Mouse (Mus musculus) liver, embryonic 12.5 days (tissue): ENCODE data around the gene Zfp13. TPM values are rescaled to one million over a fixed set of nuclear protein-coding genes. Genes with fewer than 3 reads are reported as not detected.

Experiments
- ATAC-seq: fragments of 200-750 bp; cut with Nextera tagmentation; 2 replicates; pipeline ENCODE4 v1.8.0; 2017; ENCODE audit warnings: moderate number of reproducible peaks, mild to moderate bottlenecking, moderate library complexity
- H3K27ac ChIP-seq: fragments of 300-500 bp; sonication (generic); 2 replicates; pipeline ENCODE4 v1.5.1; 2016; ENCODE audit warnings: mild to moderate bottlenecking
- H3K27me3 ChIP-seq: fragments of 300-500 bp; sonication (generic); replicated peaks from 2 replicates; pipeline ENCODE4 v1.6.1; 2016; ENCODE audit warnings: mild to moderate bottlenecking, moderate library complexity
- H3K36me3 ChIP-seq: fragments of 300-500 bp; sonication (generic); 2 replicates; pipeline ENCODE4 v1.6.1; 2016; ENCODE audit warnings: mild to moderate bottlenecking, moderate library complexity
- H3K4me1 ChIP-seq: fragments of 300-500 bp; sonication (generic); 2 replicates; pipeline ENCODE4 v1.6.1; 2016
- H3K4me2 ChIP-seq: fragments of 300-500 bp; sonication (generic); 2 replicates; pipeline ENCODE4 v1.6.1; 2016; ENCODE audit warnings: mild to moderate bottlenecking, moderate library complexity
- H3K4me3 ChIP-seq: fragments of 300-500 bp; sonication (generic); 2 replicates; pipeline ENCODE4 v1.5.1; 2016; ENCODE audit warnings: mild to moderate bottlenecking, moderate library complexity
- H3K9ac ChIP-seq: fragments of 300-500 bp; sonication (generic); 2 replicates; pipeline ENCODE4 v1.6.1; 2016; ENCODE audit warnings: mild to moderate bottlenecking, moderate library complexity
- H3K9me3 ChIP-seq: fragments of 300-500 bp; sonication (generic); replicated peaks from 2 replicates; pipeline ENCODE4 v1.6.1; 2016; ENCODE audit warnings: mild to moderate bottlenecking, moderate library complexity
- WGBS: fragments of 180-500 bp; shearing (Covaris S2); methylation state at CpG from one replicate; pipeline ENCODE4 v1.1.7; 2016; ENCODE audit not compliant: insufficient replicate concordance; 5-methylcytosine and 5-hydroxymethylcytosine counted together
- polyA plus RNA-seq: library from polyadenylated mRNA; unstranded; fragments of >200 nt; fragmentation: Nextera tagmentation; extraction: Ambion mirVana; gene quantifications from 2 replicates; pipeline ENCODE4 v1.2.1, GENCODE M21; 2016

Zfp13 gene
- polyA plus RNA-seq, 1 experiment from 2014 or later, result 2.9 TPM

GRCm38 (mm10) chr17:23584786-23585185 is 14.5 kb downstream of the Zfp13 start:
- H3K9me3 ChIP-seq, result no peaks in the 10 kb centered on the region
- no peak overlapping the region for H3K9ac ChIP-seq
- no peak for ATAC-seq
- WGBS, result 66% methylated on average over 8 of the region's 8 CpGs
- peaks cover 21% of the 10 kb centered on the region for H3K27me3 ChIP-seq
- H3K4me1 ChIP-seq, result peaks cover 20% of the 10 kb centered on the region
- no peak overlapping the region for H3K4me3 ChIP-seq
- H3K27ac ChIP-seq, result no peak overlapping the region
- H3K4me2 ChIP-seq, result peak overlapping the region; percentile 62
- H3K36me3 ChIP-seq, result 0 out of 2 replicates have a peak, but pooled peaks cover 17% of the 10 kb centered on the region

DNA sequence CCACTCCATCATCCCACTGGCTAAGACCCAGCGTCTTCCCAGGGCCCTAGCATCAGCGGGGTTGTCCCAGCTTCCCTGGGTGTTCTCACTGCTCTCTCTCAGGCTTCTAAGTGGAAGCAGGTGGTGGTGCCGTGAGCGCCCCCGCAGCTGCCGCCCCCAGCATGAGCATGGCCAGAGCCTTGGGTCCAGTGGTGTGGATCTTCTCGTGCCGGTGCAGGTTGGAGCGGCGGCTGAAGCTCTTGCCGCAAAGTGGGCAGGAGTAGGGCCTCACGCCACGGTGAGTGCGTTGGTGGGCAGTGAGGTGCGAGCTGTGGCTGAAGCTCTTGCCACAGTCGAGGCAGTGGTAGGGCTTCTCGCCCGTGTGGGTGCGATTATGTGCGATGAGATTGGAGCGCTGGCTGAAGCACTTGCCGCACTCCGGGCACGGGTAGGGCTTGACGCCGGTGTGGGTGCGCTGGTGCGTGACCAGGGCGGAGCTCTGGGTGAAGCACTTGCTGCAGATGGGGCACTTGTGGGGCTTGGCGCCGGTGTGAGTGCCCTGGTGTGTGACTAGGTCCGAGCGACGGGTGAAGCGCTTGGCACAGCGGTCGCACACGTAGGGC is 23.2 kb downstream of the Zfp13 start:
- Histone ChIP-seq H3K9me3 (no peaks in the 10 kb centered on the region), H3K36me3 (peaks cover 39% of the 10 kb centered on the region), H3K4me2 (no peak overlapping the region), H3K27ac (no peak overlapping the region), H3K27me3 (no peaks in the 10 kb centered on the region), H3K9ac (no peak overlapping the region), H3K4me1 (no peaks in the 10 kb centered on the region), H3K4me3 (no peak overlapping the region)
- ATAC-seq, result peak; percentile 11; the same call in 1 of the 2 replicates
- 87% methylated on average over 38 of the region's 38 CpGs for WGBS

GRCm38 (mm10) chr17:23574130-23574529 is 25.2 kb downstream of the Zfp13 start:
- no peak for ATAC-seq
- Histone ChIP-seq H3K27ac (no peak overlapping the region), H3K4me3 (no peak overlapping the region), H3K4me1 (no peaks in the 10 kb centered on the region), H3K4me2 (no peak overlapping the region), H3K27me3 (no peaks in the 10 kb centered on the region), H3K36me3 (peaks cover 21% of the 10 kb centered on the region), H3K9ac (no peak overlapping the region), H3K9me3 (no peaks in the 10 kb centered on the region)
- WGBS, result 74% methylated on average over 8 of the region's 8 CpGs

DNA sequence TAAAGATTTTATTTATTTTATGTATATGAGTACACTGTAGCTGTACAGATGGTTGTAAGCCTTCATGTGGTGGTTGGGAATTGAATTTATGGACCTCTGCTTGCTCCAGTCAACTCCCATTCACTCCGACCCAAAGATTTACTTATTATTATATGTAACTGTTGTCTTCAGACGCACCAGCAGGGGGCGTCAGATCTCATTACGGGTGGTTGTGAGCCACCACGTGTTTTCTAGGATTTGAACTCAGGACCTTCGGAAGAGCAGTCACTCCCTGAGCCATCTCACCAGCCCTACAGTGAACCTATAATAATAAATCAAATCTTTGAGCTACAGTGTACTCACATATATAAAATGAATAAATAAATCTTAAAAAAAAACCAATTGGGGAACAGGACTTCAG is 27.2 kb downstream of the Zfp13 start:
- WGBS, result 64% methylated on average over 6 of the region's 6 CpGs
- H3K9me3 ChIP-seq, result no peaks in the 10 kb centered on the region
- no peak overlapping the region for H3K4me2 ChIP-seq
- H3K27me3 ChIP-seq, result no peaks in the 10 kb centered on the region
- ATAC-seq, result no peak
- no peak overlapping the region for H3K4me3 ChIP-seq
- no peaks in the 10 kb centered on the region for H3K4me1 ChIP-seq
- peaks cover 19% of the 10 kb centered on the region for H3K36me3 ChIP-seq
- no peak overlapping the region for H3K9ac ChIP-seq
- no peak overlapping the region for H3K27ac ChIP-seq

DNA sequence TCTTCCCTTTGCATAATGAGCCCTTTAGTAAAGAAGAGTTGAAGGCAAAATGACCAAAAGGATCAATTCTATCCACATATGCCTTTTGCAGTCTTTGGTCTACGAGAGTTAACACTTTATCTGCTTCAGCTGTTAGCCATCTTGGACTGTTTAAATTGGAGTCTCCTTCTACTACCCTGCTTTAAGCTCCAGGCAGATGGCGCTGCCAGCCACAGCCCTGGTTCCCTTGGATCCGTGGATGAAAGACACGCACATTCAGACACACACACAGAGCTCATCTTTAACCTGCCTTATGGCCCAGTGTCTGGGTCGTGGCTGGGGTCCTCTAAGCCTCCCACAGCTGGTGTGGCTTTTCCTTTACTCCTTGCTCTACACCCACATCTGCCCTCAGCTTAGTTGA is 28.2 kb downstream of the Zfp13 start:
- no peaks in the 10 kb centered on the region for H3K9me3 ChIP-seq
- H3K36me3 ChIP-seq, result peaks cover 10% of the 10 kb centered on the region
- WGBS, result 18% methylated on average over 5 of the region's 5 CpGs
- no peaks in the 10 kb centered on the region for H3K4me1 ChIP-seq
- no peak overlapping the region for H3K9ac ChIP-seq
- ATAC-seq, result no peak
- H3K4me2 ChIP-seq, result no peak overlapping the region
- H3K4me3 ChIP-seq, result no peak overlapping the region
- no peak overlapping the region for H3K27ac ChIP-seq
- H3K27me3 ChIP-seq, result no peaks in the 10 kb centered on the region

DNA sequence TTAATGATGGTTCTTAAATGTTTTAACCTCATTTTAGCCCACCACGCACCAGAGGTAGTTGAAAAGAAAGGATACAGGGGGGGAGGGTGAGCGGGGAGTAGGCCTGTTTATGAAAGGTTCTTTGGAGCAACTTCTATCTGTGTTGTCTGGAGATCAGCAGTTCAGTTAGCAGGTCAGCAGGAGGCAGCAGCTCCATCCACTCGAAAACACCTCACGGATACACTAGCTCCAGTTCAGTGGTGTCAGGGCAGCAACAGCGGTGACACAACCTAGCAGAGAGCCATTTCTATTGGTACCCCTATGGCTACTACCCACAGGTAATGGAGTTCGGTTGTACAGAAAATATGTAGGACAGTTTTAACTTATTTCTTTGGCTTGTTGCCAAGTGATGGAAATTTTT is 29.3 kb downstream of the Zfp13 start:
- Histone ChIP-seq H3K27me3 (no peaks in the 10 kb centered on the region), H3K9me3 (no peaks in the 10 kb centered on the region), H3K4me1 (peaks cover 9% of the 10 kb centered on the region), H3K4me3 (no peak overlapping the region), H3K36me3 (peaks cover 3% of the 10 kb centered on the region; the same call in 1 of the 2 replicates), H3K27ac (no peak overlapping the region), H3K4me2 (no peak overlapping the region), H3K9ac (no peak overlapping the region)
- no peak for ATAC-seq
- WGBS, result 33% methylated on average over 6 of the region's 6 CpGs

DNA sequence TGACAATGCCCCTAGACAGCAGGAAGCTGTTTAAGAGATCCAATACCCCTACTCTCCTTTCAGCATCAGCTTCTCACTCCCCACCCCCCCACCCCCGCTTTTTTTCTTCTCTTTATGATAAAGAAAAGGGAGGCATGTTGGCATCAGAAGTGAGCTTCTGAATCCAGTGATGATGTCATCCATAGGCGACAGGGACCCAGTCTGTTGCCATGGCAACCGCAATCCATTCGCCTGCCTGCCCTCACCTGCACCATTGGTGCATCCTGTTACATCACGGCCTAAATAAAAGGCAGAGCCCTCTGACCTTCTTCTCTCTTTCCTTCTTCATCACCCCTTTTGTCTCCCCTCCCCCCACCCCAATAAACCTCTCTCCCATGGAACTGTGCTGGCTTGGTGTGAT is 30.9 kb downstream of the Zfp13 start:
- H3K27ac ChIP-seq, result no peak overlapping the region
- H3K4me1 ChIP-seq, result peaks cover 13% of the 10 kb centered on the region
- H3K36me3 ChIP-seq, result no peaks in the 10 kb centered on the region
- H3K27me3 ChIP-seq, result no peaks in the 10 kb centered on the region
- no peak overlapping the region for H3K4me3 ChIP-seq
- H3K9ac ChIP-seq, result no peak overlapping the region
- H3K9me3 ChIP-seq, result no peaks in the 10 kb centered on the region
- H3K4me2 ChIP-seq, result no peak overlapping the region
- 38% methylated on average over 5 of the region's 5 CpGs for WGBS
- no peak for ATAC-seq

DNA sequence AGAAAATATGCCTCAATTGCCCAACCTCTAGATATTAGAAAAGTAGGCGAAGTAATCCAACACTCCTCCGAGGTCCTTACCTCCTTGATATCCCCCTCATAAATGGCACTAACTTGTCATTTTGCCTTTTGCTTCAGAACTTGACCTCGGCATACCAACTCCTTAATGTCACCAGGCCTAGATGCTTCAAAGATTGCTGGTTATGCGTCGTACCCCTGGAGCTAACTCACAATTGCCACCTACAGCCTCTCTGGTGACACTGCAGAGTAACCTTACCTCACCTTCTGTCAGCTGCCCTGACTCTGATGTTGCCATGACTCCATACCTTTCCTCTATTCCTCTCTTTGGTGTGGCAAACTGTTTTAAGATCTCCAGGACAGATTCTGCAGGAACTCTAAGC is 32.5 kb downstream of the Zfp13 start:
- peaks cover 20% of the 10 kb centered on the region for H3K4me1 ChIP-seq
- no peak overlapping the region for H3K4me3 ChIP-seq
- H3K9me3 ChIP-seq, result no peaks in the 10 kb centered on the region

GRCm38 (mm10) chr17:23564368-23564715 is 34.9 kb downstream of the Zfp13 start:
- ATAC-seq, result peak; percentile 88
- H3K27ac ChIP-seq, result peak overlapping the region; percentile 96
- H3K4me3 ChIP-seq, result peak overlapping the region; percentile 85

More for the DNA sequence above, 32.5 kb downstream of the Zfp13 start:
- ATAC-seq, result no peak
- 49% methylated on average over 5 of the region's 5 CpGs for WGBS
- Histone ChIP-seq H3K4me2 (no peak overlapping the region), H3K27me3 (no peaks in the 10 kb centered on the region), H3K36me3 (peaks cover 1% of the 10 kb centered on the region; the same call in 1 of the 2 replicates), H3K9ac (no peak overlapping the region), H3K27ac (no peak overlapping the region)

GRCm38 (mm10) chr17:23563595-23564367 is 35.5 kb downstream of the Zfp13 start, which contains the start of gene Zfp213:
Zfp213 (minus strand) TSS chr17:23564238.
- Histone ChIP-seq H3K36me3 (peaks cover 31% of the 10 kb centered on the region), H3K27ac (peak within 1 kb of the TSS; percentile 96), H3K27me3 (no peaks in the 10 kb centered on the region), H3K9ac (peak within 1 kb of the TSS; percentile 92), H3K4me3 (peak within 1 kb of the TSS; percentile 85), H3K9me3 (no peaks in the 10 kb centered on the region), H3K4me1 (peaks cover 20% of the 10 kb centered on the region), H3K4me2 (peak within 1 kb of the TSS; percentile 80)
- peak; percentile 97 for ATAC-seq
- WGBS, result 1% methylated on average over 59 of the region's 59 CpGs

More at GRCm38 (mm10) chr17:23564368-23564715, 34.9 kb downstream of the Zfp13 start:
- Histone ChIP-seq H3K4me2 (peak overlapping the region; percentile 80), H3K36me3 (peaks cover 26% of the 10 kb centered on the region), H3K27me3 (no peaks in the 10 kb centered on the region), H3K9ac (peak overlapping the region; percentile 92), H3K9me3 (no peaks in the 10 kb centered on the region), H3K4me1 (peaks cover 20% of the 10 kb centered on the region)
- 1% methylated on average over 8 of the region's 8 CpGs for WGBS

GRCm38 (mm10) chr17:23559767-23560166 is 39.5 kb downstream of the Zfp13 start:
- 65% methylated on average over 11 of the region's 11 CpGs for WGBS
- H3K4me2 ChIP-seq, result no peak overlapping the region
- H3K27ac ChIP-seq, result no peak overlapping the region
- H3K9me3 ChIP-seq, result no peaks in the 10 kb centered on the region
- H3K4me3 ChIP-seq, result no peak overlapping the region
- peaks cover 12% of the 10 kb centered on the region for H3K4me1 ChIP-seq
- no peak overlapping the region for H3K9ac ChIP-seq
- H3K27me3 ChIP-seq, result no peaks in the 10 kb centered on the region
- ATAC-seq, result no peak
- H3K36me3 ChIP-seq, result peaks cover 70% of the 10 kb centered on the region

DNA sequence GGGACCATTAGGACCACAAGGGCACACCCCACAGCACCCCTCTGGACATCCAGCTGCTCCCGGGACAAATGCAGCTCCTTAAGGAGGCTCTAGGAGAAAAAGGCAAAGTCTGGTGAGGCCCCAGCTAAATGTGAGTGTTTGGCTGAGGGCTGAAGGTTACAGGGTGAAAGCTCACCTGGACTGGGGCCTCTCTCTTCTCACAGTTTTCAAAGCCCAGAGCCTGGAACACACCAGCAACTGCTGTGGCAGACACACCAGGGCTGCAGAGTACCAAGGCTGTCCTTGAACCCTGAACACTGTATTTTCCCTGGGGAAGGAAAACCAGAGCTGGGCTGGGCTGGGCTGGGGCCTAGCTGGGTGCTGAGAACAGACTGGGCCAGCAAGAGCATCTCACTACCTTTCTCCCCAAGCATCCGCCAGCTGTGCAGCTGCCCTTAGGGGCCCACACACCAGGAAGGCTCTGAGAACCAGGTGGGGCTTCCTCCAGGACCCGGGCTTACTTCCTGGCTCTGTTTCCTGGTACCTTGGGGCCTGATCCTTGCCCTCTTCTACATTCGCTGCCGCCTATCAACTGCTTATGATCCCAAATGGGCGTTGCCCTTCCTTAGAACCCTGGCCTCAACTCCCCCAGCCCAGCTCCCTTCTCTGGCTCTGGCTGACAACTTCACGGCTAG is 43.9 kb downstream of the Zfp13 start:
- Histone ChIP-seq H3K27me3 (no peaks in the 10 kb centered on the region), H3K9me3 (no peaks in the 10 kb centered on the region), H3K9ac (no peak overlapping the region), H3K36me3 (peaks cover 57% of the 10 kb centered on the region), H3K4me1 (peaks cover 28% of the 10 kb centered on the region), H3K27ac (no peak overlapping the region), H3K4me3 (no peak overlapping the region), H3K4me2 (no peak overlapping the region)
- ATAC-seq, result no peak
- 69% methylated on average over 7 of the region's 7 CpGs for WGBS
